Comparison of ENCODE assay signal across 35 mouse cellular contexts in the genomic region with DNA sequence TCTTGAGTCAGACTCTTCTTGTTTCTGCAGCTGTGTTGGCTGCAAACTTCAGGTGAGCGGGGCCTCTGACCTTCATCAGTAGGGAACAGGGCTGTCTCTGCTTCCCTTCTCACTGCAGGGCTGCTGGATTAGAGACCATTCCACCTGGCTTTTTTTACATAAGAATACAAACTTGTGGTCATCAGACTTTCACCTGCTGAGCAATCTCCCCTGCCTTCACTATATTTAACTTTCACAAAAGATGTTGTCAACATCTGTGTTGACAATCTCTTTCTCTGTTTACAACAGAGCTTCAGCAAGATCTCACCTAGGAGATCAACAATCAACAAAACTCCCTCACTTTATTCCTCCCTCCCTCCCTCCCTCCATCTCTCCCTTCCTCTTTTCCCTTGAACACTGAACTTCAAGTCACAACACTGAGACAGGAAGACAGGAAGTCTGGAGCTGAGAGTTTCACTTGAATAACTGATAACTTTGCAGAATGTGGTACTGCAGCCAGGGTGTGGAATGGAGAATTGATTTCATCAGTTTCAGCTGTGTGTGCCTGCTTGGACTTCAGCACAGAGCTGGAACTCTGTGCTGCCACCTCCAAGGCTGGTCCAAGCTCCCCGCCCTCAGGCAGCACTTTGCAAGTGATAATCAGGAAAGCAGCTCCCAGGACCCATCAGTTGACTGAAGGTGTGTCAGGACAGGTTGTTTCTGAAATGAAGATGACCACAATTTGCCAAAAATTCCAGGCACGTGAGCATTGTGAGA. TPM values are rescaled to one million over a fixed set of nuclear protein-coding genes. Genes with fewer than 3 reads are reported as not detected.
DNase-seq lines count a peak whose midpoint lies in the region; ATAC-seq and TF ChIP-seq lines count a peak whose summit lies in the region.
"Had no signal": no experiment of that assay in that cellular context is flagged by ENCODE, and none has a peak within 500 bp of the region (broad histone marks: within the 10 kb centered on the region; RNA-seq: fewer than 3 reads in every experiment).

No protein-coding gene starts in this region.

- no peaks in the 10 kb centered on the region for H3K27me3 ChIP-seq in heart, embryonic 13.5 days (replicated peaks)
- H3K27me3 ChIP-seq in small intestine, adult 2 months (ENCODE audit: control insufficient read depth, insufficient read depth, low read length): no peaks in the 10 kb centered on the region
- no peaks in the 10 kb centered on the region for H3K27me3 ChIP-seq in forebrain, embryonic 15.5 days
- H3K27me3 ChIP-seq: embryonic facial prominence, embryonic 12.5 days; hindbrain, embryonic 13.5 days; limb, embryonic 13.5 days; midbrain, embryonic 12.5 days; neural tube, embryonic 13.5 days had no signal

- H3K4me3 ChIP-seq in heart, embryonic 13.5 days: no peak overlapping the region
- no peak overlapping the region for H3K4me3 ChIP-seq in small intestine, adult 2 months (ENCODE audit: low read depth, low read length)
- no peak overlapping the region for H3K4me3 ChIP-seq in forebrain, embryonic 15.5 days
- H3K4me3 ChIP-seq: embryonic facial prominence, embryonic 12.5 days; gastrocnemius, adult 2 months; heart, embryonic 10.5 days; hindbrain, embryonic 13.5 days; layer of hippocampus, adult 2 months; limb, embryonic 13.5 days; megakaryocyte, embryonic 14.5 days; midbrain, embryonic 12.5 days; neural tube, embryonic 13.5 days had no signal

- 0 out of 2 replicates have a peak, but pooled peaks cover 4% of the 10 kb centered on the region for H3K9me3 ChIP-seq in heart, embryonic 13.5 days
- no peaks in the 10 kb centered on the region for H3K9me3 ChIP-seq in forebrain, embryonic 15.5 days

- H3K9ac ChIP-seq in heart, embryonic 13.5 days: no peak overlapping the region
- H3K9ac ChIP-seq in forebrain, embryonic 15.5 days (replicated peaks): no peak overlapping the region
- H3K9ac ChIP-seq: embryonic facial prominence, embryonic 12.5 days; hindbrain, embryonic 13.5 days; limb, embryonic 13.5 days; midbrain, embryonic 12.5 days; neural tube, embryonic 13.5 days had no signal

- DNase-seq in heart, postnatal 10 days: no peak
- DNase-seq in testis, postnatal 10 days (ENCODE audit: low spot score): peak; percentile 13
- DNase-seq in testis, postnatal 14 days (ENCODE audit: low spot score): no peak
- no peak for DNase-seq in gastrocnemius, adult 8-10 months (ENCODE audit: low spot score in 2 of 2)
- DNase-seq: adrenal gland, postnatal 14 days; cerebellum, adult 11 months; cerebellum, adult 9-11 months; embryo, embryonic 11 days; gastrocnemius, adult 2 months; heart, postnatal 4 days; kidney, adult 18-20 months; lung, adult 18-20 months; lung, postnatal 4 days; thymus, postnatal 14 days had no signal

- no peak overlapping the region for H3K4me2 ChIP-seq in heart, embryonic 13.5 days
- no peak overlapping the region for H3K4me2 ChIP-seq in forebrain, embryonic 15.5 days (replicated peaks)
- H3K4me2 ChIP-seq: embryonic facial prominence, embryonic 12.5 days; hindbrain, embryonic 13.5 days; limb, embryonic 13.5 days; midbrain, embryonic 12.5 days; neural tube, embryonic 13.5 days had no signal

- intact Hi-C loops in heart, postnatal 10 days (cut with DNase I): loop anchor here (5.0 kb wide), 1 partner anchor 50 kb away; no protein-coding TSS in a partner anchor

- TF ChIP-seq POLR2A in small intestine, adult 2 months (IDR thresholded peaks at IDR 0.05; ENCODE audit: low read depth, low read length): no peak

- H3K27ac ChIP-seq in heart, embryonic 13.5 days (replicated peaks): 0 out of 2 replicates have a peak overlapping the region, but pooled peaks have one; percentile 32
- peak overlapping the region; percentile 4; the same call in 1 of the 2 replicates for H3K27ac ChIP-seq in small intestine, adult 2 months (ENCODE audit: insufficient read depth, low read depth, low read length)
- H3K27ac ChIP-seq in forebrain, embryonic 15.5 days (replicated peaks): no peak overlapping the region
- H3K27ac ChIP-seq: embryonic facial prominence, embryonic 12.5 days; gastrocnemius, adult 2 months; heart, embryonic 10.5 days; hindbrain, embryonic 13.5 days; layer of hippocampus, adult 2 months; limb, embryonic 13.5 days; midbrain, embryonic 12.5 days; neural tube, embryonic 13.5 days had no signal

- TF ChIP-seq CTCF in small intestine, adult 2 months (IDR thresholded peaks at IDR 0.05; ENCODE audit: extremely low read depth, insufficient read length, insufficient replicate concordance, low read depth, low read length): no peak

- 60% methylated on average over 3 of the region's 3 CpGs for WGBS in heart, embryonic 13.5 days
- 49% methylated on average over 3 of the region's 3 CpGs for WGBS in small intestine, adult 2 months
- WGBS in forebrain, embryonic 15.5 days: 78% methylated on average over 3 of the region's 3 CpGs

- H3K4me1 ChIP-seq in heart, embryonic 13.5 days: peaks cover 38% of the 10 kb centered on the region
- peaks cover 15% of the 10 kb centered on the region; the same call in 1 of the 2 replicates for H3K4me1 ChIP-seq in small intestine, adult 2 months (ENCODE audit: control insufficient read depth, insufficient read depth, insufficient read length, low read length)
- H3K4me1 ChIP-seq in forebrain, embryonic 15.5 days: peaks cover 8% of the 10 kb centered on the region; the same call in 1 of the 2 replicates
- H3K4me1 ChIP-seq: embryonic facial prominence, embryonic 12.5 days; heart, embryonic 10.5 days; limb, embryonic 13.5 days; neural tube, embryonic 13.5 days had no signal

- H3K36me3 ChIP-seq in heart, embryonic 13.5 days: no peaks in the 10 kb centered on the region
- H3K36me3 ChIP-seq in small intestine, adult 2 months (ENCODE audit: control insufficient read depth, insufficient read depth, low read length): no peaks in the 10 kb centered on the region
- no peaks in the 10 kb centered on the region for H3K36me3 ChIP-seq in forebrain, embryonic 15.5 days
- H3K36me3 ChIP-seq: embryonic facial prominence, embryonic 12.5 days; G1E; heart, embryonic 10.5 days; hindbrain, embryonic 13.5 days; limb, embryonic 13.5 days; midbrain, embryonic 12.5 days; neural tube, embryonic 13.5 days had no signal

- ATAC-seq in heart, embryonic 13.5 days (ENCODE audit: extremely low read depth, insufficient number of reproducible peaks, low FRiP score, low TSS enrichment): no peak
- peak; percentile 20; the same call in 1 of the 2 replicates for ATAC-seq in granulocyte monocyte progenitor cell, adult 5-6 weeks (replicated peaks; ENCODE audit: poor library complexity, severe bottlenecking)
- no peak for ATAC-seq in forebrain, embryonic 15.5 days (replicated peaks)
- ATAC-seq: CD4-positive, CD25-positive, alpha-beta regulatory T cell, adult 4 months; forebrain, embryonic 16.5 days; lung, postnatal 0 days had no signal

RNA-seq across cellular contexts. Expression of gene Fam50b, which starts 7.3 kb away (rescaled TPM):
- polyA plus RNA-seq in heart, embryonic 13.5 days (2015; fragmentation: Nextera tagmentation; extraction: Ambion mirVana): not detected in 2 replicates
- not detected for total RNA-seq in heart, postnatal 10 days (2021)
- not detected in 2 replicates for total RNA-seq in granulocyte monocyte progenitor cell, adult 5-6 weeks (2014; fragmentation: Nextera tagmentation)
- total RNA-seq in granulocyte monocyte progenitor cell, adult 5-6 weeks (2017): not detected in 2 replicates
- not detected in 2 replicates for polyA plus RNA-seq in small intestine, adult 2 months (2012; rRNA removed)
- total RNA-seq in gastrocnemius, adult 8-10 months (2022): not detected
- polyA plus RNA-seq in forebrain, embryonic 15.5 days (2015; fragmentation: Nextera tagmentation; extraction: Ambion mirVana): not detected in 2 replicates
- total RNA-seq: adrenal gland, postnatal 14 days; G1E; gastrocnemius, adult 2 months; heart, postnatal 4 days; layer of hippocampus, adult 2 months; layer of hippocampus, postnatal 25 days; left cerebral cortex, adult 8-10 months; left cerebral cortex, postnatal 36 days had no signal
- polyA plus RNA-seq: CD4-positive, CD25-positive, alpha-beta regulatory T cell, adult 4 months; embryonic facial prominence, embryonic 12.5 days; forebrain, embryonic 16.5 days; G1E; heart, embryonic 10.5 days; hindbrain, embryonic 13.5 days; kidney, embryonic 16.5 days; limb, embryonic 13.5 days; midbrain, embryonic 12.5 days; neural tube, embryonic 13.5 days; stomach, embryonic 14.5 days had no signal
